Mouse (Mus musculus) embryonic stem cell, embryonic (primary cell): ENCODE measurements around the gene Gm49776.

Source experiments
- CTCF ChIA-PET, 4 experiments: fragments of 300-600 bp in 2 of 4; fragments of 350-600 bp in 2 of 4; sonication (Branson Sonifier 250); formaldehyde crosslinking; loops; one replicate each; lab custom pipeline; 2022; ENCODE audit warnings: inconsistent platforms in 2 of 4; lab: Charles Lee
- POLR2A ChIA-PET, 4 experiments: fragments of 300-600 bp in 2 of 4; fragments of 350-600 bp in 2 of 4; sonication (Branson Sonifier 250); formaldehyde crosslinking; loops; one replicate each; lab custom pipeline; 2022; ENCODE audit warnings: antibody characterized with exemption in 4 of 4, inconsistent platforms in 1 of 4; lab: Charles Lee

Gene Gm49776

DNA sequence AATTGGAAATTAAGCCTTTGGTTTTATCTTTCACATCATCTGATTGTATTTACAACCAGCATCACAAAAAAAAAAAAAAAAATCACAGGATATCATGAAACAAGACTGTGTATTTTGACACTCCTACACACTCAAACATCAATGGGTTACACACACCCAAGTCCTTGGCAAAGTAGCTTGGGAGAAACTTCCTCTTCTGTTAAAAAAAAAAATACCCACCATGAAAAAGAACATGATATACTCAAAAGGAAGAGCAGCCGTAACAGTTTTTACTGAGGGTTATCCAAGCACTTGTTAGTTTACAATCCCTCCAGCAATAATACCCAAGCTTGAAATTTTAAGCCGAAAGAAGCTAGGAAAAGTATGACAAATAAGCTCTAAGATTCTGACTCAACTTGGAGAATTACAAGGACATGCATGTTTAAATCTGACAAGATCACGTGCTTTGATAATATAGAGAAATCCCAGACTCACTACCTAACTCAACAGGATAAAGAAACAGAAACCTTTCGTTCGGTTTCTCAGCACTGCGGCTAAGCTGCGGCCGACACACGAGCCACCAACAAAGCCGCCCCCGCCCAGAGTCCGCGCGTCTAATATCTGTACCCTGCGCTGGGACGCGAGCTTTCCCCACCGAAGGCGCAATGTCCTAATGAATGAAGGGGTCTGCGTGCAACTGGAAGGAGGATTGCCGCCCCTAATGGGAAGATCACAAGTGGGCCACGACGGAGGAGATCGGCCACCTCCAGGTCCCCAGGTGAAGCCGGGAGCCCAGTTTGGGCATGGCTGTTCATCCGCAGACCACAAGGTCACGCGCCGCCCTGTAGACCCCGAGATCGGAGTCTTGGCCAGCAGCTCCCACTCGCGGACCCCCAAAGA is 10.4 kb downstream of the Gm49776 start:
- CTCF ChIA-PET, result interaction anchor here in 3 of 4 experiments (0.6 to 1.4 kb wide), 4 partner anchors 11 to 36 kb away, joined by 4 read pairs; no protein-coding TSS in a partner anchor
- POLR2A ChIA-PET, result interaction anchor here (0.6 to 35.9 kb wide), 79 partner anchors 1 to 683 kb away, joined by 3 to 613 read pairs (median 5); partner anchors contain the start of genes Zdhhc8 (in 4 of the 4), Cdc45 (in 2 of the 4), Slc25a1 (in 2 of the 4) and Ufd1 (in 2 of the 4)

DNA sequence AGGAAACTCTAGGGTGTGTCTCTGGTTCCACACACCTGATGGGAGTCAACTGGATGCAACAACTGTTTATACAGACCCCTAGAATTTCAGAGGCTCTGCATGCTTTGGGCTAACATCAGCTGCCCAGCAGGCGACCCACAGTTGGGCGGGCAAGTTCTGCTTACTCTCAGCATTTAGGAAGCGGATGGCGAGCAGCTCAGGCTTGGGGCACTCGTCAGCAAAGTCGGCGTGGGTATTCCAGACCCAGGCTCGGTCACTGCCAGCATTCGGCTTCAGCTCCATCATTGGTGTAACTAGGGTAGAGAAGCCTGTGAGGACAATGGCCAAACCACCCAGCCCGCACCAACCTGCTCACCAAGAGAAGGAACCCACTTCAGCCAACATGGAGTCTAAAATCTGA is 16.5 kb downstream of the Gm49776 start:
- POLR2A ChIA-PET, result interaction anchor here (0.8 to 17.2 kb wide), 14 partner anchors 9 to 152 kb away, joined by 3 to 613 read pairs (median 4); partner anchors contain the start of genes Gm49776 (in 2 of the 4), Dgcr8 (in 1 of the 4), Ranbp1 (in 1 of the 4) and Trmt2a (in 1 of the 4)
- CTCF ChIA-PET, result interaction anchor here in 1 of 4 experiments (0.9 kb wide), 1 partner anchor 63 kb away, joined by 3 read pairs; no protein-coding TSS in a partner anchor

DNA sequence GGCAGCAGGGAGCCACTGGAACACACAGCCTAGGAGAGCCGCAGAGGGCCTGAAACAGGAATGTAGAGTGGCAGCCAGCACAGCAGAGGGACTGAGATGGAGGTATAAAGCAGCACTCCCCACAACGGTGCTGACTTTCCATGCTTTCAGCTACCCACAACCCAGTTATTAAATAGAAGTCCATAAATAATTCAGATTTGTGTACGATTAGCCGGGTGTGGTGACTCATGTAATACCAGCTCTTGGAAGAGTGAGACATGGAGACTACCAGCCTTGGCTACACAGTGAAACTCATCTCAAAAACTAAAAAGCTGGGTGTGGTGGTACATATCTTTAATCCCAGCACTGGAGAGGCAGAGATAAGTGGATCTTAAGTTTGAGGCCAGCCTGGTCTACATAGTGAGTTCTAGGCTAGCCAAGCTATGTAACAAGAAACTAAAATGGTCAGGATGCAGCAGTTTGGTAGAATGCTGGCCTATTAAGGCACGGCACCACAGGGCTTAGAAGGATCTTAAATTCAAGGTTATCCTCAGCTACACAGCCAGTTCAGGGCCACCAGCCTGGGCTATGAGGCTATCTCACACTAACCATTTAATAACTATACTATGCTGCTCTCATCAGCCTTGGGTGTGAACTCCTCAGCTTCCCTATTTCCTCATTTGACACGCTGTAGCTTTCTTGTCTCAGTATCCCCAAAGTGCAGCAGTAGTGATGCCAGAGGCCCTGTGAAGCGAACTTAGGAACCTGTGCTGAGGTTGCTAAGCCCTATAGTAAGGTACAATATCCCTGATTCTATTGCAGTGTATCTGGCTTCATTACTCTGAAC is 21.2 kb downstream of the Gm49776 start:
- CTCF ChIA-PET, result interaction anchor here in 2 of 4 experiments (1.2 kb wide), 2 partner anchors 11 to 31 kb away, joined by 4 read pairs; partner anchors contain the start of genes Ranbp1 (in 1 of the 2) and Trmt2a (in 1 of the 2)
- POLR2A ChIA-PET, result interaction anchor here (0.7 to 5.2 kb wide), 37 partner anchors 8 to 345 kb away, joined by 3 to 154 read pairs (median 5); partner anchors contain the start of genes Ranbp1 (in 4 of the 4), Trmt2a (in 4 of the 4), Ccdc188 (in 2 of the 4) and Gm20518 (in 2 of the 4)

DNA sequence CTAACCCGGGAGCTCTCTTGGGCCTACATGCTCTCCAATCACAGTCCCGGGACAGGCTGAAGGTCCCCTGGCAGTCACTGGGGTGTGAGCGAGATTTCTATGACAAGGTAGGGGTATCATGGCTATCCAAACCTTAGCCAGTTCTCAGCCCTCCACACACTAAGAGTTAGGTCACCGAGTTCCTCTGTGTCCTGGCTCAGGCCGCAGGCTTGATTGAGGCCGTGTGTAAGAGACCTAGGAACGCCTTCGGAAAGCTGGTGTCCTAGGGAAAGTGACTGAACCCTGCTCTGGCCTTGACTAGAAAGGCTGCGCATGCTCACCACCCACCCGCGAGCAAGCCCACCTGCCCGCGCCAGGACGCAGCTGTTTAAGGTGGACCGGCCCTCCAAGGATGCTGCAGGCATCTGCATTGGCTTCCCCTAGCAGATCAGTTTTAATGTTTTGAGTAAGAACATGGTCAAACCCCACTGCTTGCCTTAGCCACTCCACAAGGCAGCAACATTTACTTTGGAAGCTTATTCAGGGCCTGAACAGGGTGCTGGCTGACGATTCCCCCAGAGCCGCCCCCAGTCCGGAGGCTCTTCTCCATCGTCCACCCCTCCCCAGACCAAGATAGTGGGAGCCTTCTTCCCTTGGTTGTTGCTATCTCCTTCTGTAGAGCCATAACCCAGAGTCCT is 22.6 kb downstream of the Gm49776 start:
- ChIA-PET POLR2A (interaction anchor here (0.6 to 5.2 kb wide), 48 partner anchors 9 to 770 kb away, joined by 3 to 154 read pairs (median 4); partner anchors contain the start of genes Ranbp1 (in 4 of the 4), Trmt2a (in 4 of the 4), Ccdc188 (in 2 of the 4) and Prodh (in 2 of the 4)), CTCF (interaction anchor here in 2 of 4 experiments (0.6 to 0.7 kb wide), 2 partner anchors 33 to 188 kb away, joined by 3 to 6 read pairs; no protein-coding TSS in a partner anchor)

DNA sequence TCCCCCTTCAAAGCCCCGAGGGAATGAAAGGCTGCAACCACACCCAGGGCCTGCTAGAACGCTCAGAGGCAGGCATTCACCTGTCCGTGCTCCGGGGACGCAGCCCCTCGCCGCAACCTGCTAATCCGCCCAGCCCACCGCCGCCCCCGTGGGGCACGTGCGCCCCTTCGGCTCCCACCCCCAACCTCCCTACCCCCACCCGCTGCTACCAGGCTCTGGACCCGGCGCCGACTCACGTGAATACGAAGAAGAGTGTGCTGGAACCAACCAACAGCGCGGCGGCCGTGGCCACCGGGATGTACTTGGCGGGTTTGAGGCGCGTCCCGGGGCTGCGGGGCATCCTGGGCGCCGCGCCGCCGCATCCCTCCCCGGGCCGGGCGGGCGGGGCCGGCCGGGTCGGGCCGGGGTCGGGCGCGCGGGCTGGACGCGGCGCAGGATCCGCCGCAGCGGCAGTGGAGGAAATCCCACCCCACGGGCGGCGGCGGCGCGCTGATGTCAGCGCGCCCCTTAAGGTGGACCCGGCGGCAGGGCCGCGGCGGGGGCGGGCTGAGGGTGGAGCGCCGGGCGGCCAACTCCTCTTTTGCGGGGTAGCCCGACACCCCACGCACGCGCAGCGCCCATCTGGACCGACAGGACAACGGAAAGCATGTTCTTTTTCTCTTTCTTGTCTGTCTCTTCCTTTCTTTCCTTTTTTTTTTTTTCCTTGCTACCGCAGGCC is 23.3 kb downstream of the Gm49776 start, which contains the start of gene Zdhhc8:
TSS of gene Zdhhc8 (minus strand) at position 466 of the 718 bp plus-strand sequence.
- CTCF ChIA-PET, result interaction anchor here in 1 of 4 experiments (0.7 kb wide), 1 partner anchor 187 kb away, joined by 3 read pairs; no protein-coding TSS in a partner anchor

DNA sequence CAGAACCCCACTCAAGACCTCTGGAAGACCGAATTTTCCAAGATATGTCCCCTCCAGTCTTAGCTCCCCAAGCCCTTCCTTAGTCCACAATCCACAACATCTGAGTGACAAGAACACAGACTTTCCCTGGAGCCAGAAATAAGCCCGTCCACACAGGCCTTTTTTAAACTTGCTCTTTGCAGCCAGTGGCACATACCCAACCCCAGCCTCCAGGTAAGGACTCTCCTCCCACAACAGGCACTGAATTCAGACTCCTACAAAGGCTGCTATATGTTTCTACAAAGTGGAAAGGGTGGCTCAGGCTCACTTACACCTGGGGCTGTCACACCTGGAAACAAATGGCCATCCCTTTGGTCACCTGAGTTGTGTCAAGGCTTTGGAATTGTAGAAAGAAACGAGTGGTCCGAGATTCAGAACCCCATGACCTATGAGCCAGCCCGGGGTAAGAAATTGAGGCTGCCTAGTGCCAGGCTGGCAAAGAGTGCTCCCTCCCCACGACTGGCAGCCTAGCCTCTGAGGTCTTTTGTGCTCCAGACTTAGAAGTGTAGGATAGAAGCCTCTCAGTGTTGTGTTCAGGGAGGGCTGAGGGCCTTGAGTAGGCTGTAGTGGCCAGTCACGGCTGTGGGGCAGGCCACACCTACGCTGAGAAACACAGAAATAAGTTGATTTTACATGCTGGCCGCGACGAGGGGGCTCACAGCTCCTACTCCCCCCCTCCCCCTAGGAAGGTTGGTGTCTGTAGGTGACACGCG is 24.0 kb downstream of the Gm49776 start:
- ChIA-PET POLR2A (interaction anchor here in 2 of 4 experiments (0.8 to 5.2 kb wide), 8 partner anchors 8 to 145 kb away, joined by 3 to 154 read pairs (median 4); partner anchors contain the start of genes Ccdc188 (in 1 of the 2), Prodh (in 1 of the 2), Ranbp1 (in 1 of the 2) and Trmt2a (in 1 of the 2)), CTCF (no interaction called here)

More for the DNA sequence above, 23.3 kb downstream of the Gm49776 start, which contains the start of gene Zdhhc8:
- POLR2A ChIA-PET, result interaction anchor here (0.6 to 5.2 kb wide), 31 partner anchors 8 to 399 kb away, joined by 3 to 154 read pairs (median 6); partner anchors contain the start of genes Ranbp1 (in 4 of the 4), Trmt2a (in 4 of the 4), Ccdc188 (in 2 of the 4) and Prodh (in 2 of the 4)

DNA sequence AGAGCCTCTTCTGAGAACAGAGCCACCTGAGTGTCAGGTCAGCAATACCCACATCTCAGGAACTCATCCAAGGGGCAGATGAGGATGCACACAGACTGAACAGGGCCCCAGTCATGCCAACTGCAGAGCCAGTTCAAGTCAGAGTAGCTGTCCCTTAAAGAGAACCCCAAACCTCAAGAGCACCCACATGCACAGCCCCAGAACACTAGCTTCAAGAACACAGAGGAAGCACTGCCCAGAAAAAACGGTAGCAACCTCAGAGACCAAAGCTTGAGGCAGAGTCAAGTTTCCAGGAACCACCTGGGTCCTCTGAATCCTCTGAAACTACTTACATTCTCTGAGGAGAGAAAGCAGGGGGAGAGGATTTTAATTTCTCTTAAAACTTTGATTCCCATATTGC is 24.7 kb downstream of the Gm49776 start:
- ChIA-PET CTCF (interaction anchor here in 1 of 4 experiments (0.6 kb wide), 1 partner anchor 312 kb away, joined by 6 read pairs; no protein-coding TSS in a partner anchor), POLR2A (interaction anchor here in 2 of 4 experiments (0.8 to 5.2 kb wide), 7 partner anchors 9 to 23 kb away, joined by 3 to 154 read pairs (median 3); partner anchors contain the start of genes Ccdc188 (in 1 of the 2), Ranbp1 (in 1 of the 2) and Trmt2a (in 1 of the 2))

DNA sequence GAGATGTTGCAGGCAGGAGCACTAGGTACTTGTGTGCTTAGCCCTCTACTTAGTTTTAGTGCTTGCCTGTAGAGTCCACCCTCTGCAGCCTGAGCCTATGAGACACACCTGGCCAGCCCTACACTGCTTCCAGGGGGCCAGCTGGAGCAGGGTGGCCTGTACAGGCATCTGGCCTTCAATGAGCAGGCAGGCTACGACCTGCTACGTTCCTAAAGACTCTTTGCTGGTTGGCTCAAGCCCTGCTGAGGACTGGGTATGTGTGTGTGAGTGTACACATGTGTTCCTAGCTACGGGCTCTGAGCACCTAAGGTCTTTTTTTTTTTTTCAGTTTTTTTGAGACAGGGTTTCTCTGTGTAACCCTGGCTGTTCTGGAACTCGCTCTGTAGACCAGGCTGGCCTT is 26.7 kb downstream of the Gm49776 start:
- POLR2A ChIA-PET, result interaction anchor here in 3 of 4 experiments (1.3 to 5.1 kb wide), 6 partner anchors 10 to 58 kb away, joined by 3 to 87 read pairs (median 6); partner anchors contain the start of genes Ranbp1 (in 2 of the 3), Trmt2a (in 2 of the 3) and Ccdc188 (in 1 of the 3)

DNA sequence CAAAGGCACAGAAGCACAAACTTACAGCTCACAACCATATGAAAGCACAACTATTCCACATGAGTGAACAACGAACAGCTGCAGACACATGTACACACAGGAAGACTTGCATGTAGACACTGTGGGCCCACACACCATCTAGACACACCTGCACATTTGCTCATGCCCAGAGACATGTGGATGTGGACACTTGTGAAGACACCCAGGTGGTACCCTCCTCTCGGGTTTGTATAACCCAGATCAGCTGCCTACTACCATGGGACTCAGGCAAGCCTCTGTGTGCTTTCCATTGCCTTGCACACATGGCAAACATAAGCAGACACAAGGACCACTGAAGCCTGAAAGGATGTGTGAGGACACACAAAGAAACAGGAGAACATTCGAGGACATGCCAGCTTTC is 27.1 kb downstream of the Gm49776 start:
- ChIA-PET POLR2A (interaction anchor here in 3 of 4 experiments (0.7 to 5.1 kb wide), 11 partner anchors 8 to 142 kb away, joined by 3 to 87 read pairs (median 6); partner anchors contain the start of genes Ranbp1 (in 2 of the 3), Trmt2a (in 2 of the 3) and Ccdc188 (in 1 of the 3)), CTCF (interaction anchor here in 2 of 4 experiments (0.6 to 1.3 kb wide), 3 partner anchors 20 to 309 kb away, joined by 3 to 6 read pairs (median 4); no protein-coding TSS in a partner anchor)

More for the DNA sequence above, 26.7 kb downstream of the Gm49776 start:
- CTCF ChIA-PET, result interaction anchor here in 2 of 4 experiments (0.6 to 1.3 kb wide), 2 partner anchors 22 to 310 kb away, joined by 3 to 6 read pairs; no protein-coding TSS in a partner anchor

DNA sequence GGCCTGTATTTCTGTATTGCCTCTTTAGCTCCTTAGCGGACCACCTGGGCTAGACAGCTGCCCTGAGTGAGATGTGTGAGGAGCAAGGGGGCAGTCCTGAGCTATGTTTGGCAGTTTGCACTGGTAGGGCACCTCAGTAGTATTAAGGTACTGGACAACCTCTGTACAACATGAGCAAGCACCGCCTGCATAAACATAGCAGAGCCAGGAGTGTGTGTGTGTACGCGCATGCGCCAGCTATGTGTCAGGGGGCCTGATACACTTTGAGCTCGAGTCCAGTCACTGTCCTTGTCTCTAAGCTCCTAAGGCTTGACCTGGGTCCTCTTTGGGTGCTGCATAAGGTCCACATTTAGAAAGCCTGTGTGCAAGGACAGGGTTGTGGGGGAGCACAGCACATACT is 27.5 kb downstream of the Gm49776 start:
- CTCF ChIA-PET, result interaction anchor here (0.6 to 1.4 kb wide), 5 partner anchors 19 to 645 kb away, joined by 3 to 17 read pairs (median 4); no protein-coding TSS in a partner anchor
- POLR2A ChIA-PET, result interaction anchor here in 3 of 4 experiments (0.6 to 5.1 kb wide), 14 partner anchors 8 to 302 kb away, joined by 3 to 87 read pairs (median 6); partner anchors contain the start of genes Ranbp1 (in 2 of the 3), Trmt2a (in 2 of the 3) and Ccdc188 (in 1 of the 3)

DNA sequence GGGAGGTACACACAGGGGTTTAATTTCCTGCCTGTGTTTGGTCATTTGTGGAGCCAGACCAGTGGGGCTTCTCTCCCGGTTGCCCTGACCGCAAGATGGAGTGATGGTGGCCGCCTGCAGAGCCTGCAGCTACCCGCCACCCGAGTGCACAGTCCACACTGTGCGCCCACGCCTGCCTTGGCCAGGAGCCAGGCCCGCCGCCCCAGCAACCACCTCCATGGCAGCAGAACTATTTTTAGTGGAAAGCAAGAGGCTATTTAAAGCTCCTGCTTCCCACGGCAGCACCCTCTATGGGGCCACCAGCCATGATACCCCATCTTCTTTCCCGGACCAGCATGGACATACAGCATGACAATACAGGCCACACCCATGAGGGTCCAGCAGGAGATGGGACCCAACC is 28.5 kb downstream of the Gm49776 start:
- POLR2A ChIA-PET, result interaction anchor here in 3 of 4 experiments (1.0 to 5.1 kb wide), 13 partner anchors 7 to 141 kb away, joined by 3 to 87 read pairs (median 5); partner anchors contain the start of genes Ranbp1 (in 3 of the 3), Trmt2a (in 3 of the 3) and Ccdc188 (in 1 of the 3)
- CTCF ChIA-PET, result interaction anchor here in 2 of 4 experiments (1.3 to 1.4 kb wide), 3 partner anchors 18 to 149 kb away, joined by 3 to 5 read pairs (median 3); no protein-coding TSS in a partner anchor

DNA sequence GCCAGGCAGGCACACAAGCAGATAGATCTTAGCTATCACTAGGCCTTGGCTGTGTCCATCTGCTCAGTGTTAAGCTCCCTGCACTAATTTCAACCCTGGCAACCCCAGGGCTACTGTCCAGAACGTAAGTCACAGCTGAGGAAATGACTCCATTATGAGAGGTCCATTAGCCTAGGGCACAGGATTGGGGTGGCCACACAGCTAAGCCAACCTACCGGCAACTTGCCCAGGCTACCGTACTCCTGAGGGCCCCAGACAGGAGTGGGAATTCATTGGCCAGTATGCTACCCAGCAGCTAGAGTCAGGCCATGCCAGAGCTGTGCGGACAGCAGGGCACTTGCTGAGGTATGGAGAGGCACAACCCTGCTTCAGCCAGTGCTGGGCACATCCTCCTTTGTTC is 29.3 kb downstream of the Gm49776 start:
- CTCF ChIA-PET, result interaction anchor here in 3 of 4 experiments (1.2 to 1.4 kb wide), 3 partner anchors 18 to 148 kb away, joined by 3 to 5 read pairs (median 3); no protein-coding TSS in a partner anchor
- POLR2A ChIA-PET, result interaction anchor here in 2 of 4 experiments (1.0 to 5.1 kb wide), 11 partner anchors 8 to 307 kb away, joined by 3 to 87 read pairs (median 4); partner anchors contain the start of genes Ranbp1 (in 2 of the 2) and Trmt2a (in 2 of the 2)

DNA sequence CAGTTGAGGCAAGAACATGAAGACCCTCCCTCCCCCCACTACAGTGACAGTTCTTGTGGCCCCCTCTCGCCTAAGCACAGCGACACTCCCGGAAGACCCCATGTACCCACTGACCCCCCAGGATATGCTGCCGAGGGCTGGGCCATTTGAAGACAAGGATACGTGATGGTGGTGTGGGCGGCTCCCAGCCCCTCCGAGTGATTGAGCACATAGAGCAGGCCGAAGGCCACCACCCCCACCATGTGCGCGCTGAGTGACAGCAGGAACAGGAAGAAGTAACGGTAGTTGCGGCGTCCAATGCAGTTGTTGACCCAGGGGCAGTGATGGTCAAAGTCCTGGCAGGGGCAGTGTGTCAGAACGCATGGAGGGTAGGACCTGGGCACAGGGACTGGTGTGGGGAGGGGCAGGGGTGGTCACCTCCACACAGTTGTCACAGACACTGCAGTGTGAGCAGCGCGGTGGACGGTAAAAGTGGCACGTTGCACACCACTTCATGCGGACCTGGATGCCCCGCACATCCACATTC is 30.2 kb downstream of the Gm49776 start:
- ChIA-PET CTCF (interaction anchor here in 1 of 4 experiments (1.2 kb wide), 1 partner anchor 34 kb away, joined by 3 read pairs; no protein-coding TSS in a partner anchor), POLR2A (interaction anchor here in 2 of 4 experiments (1.3 to 5.1 kb wide), 4 partner anchors 11 to 306 kb away, joined by 3 to 87 read pairs (median 18); partner anchors contain the start of genes Ranbp1 (in 1 of the 2) and Trmt2a (in 1 of the 2))
